Comparison of ENCODE assay signal across 12 mouse cellular contexts in genomic region chr5:33953471-33954185, GRCm38 (mm10). TPM values are rescaled to one million over a fixed set of nuclear protein-coding genes. Genes with fewer than 3 reads are reported as not detected.
A peak's percentile ranks its signal among the peaks of the same experiment; 100 is the strongest.
DNase-seq lines count a peak whose midpoint lies in the region; ATAC-seq and TF ChIP-seq lines count a peak whose summit lies in the region.
"Had no signal": no experiment of that assay in that cellular context is flagged by ENCODE, and none has a peak within 500 bp of the region (broad histone marks: within the 10 kb centered on the region; RNA-seq: fewer than 3 reads in every experiment).

No protein-coding gene starts in this region.

- no peak for ATAC-seq in heart, embryonic 12.5 days (ENCODE audit: insufficient number of reproducible peaks, low FRiP score)
- no peak for ATAC-seq in hindbrain, embryonic 15.5 days (ENCODE audit: low FRiP score, low read depth)

- no peak for TF ChIP-seq CTCF in MEL (IDR thresholded peaks at IDR 0.05 in 2 of 3, conservative IDR thresholded peaks at IDR 0.05 in 1 of 3; ENCODE audit: control insufficient read depth in 1 of 3, insufficient read depth in 1 of 3, low read depth in 2 of 3, low read length in 3 of 3, poor library complexity in 1 of 3, severe bottlenecking in 1 of 3)

- no peaks in the 10 kb centered on the region for H3K27me3 ChIP-seq in heart, embryonic 12.5 days (replicated peaks)
- no peaks in the 10 kb centered on the region for H3K27me3 ChIP-seq in MEL (ENCODE audit: control insufficient read depth in 1 of 2, insufficient read depth in 2 of 2, low read length in 2 of 2)
- H3K27me3 ChIP-seq in hindbrain, embryonic 15.5 days, result no peaks in the 10 kb centered on the region
- H3K27me3 ChIP-seq: limb, embryonic 12.5 days had no signal

- no peak overlapping the region for H3K9ac ChIP-seq in heart, embryonic 12.5 days
- no peak overlapping the region for H3K9ac ChIP-seq in MEL (ENCODE audit: control insufficient read depth, low read depth, low read length, poor library complexity, severe bottlenecking)
- no peak overlapping the region for H3K9ac ChIP-seq in hindbrain, embryonic 15.5 days
- H3K9ac ChIP-seq: limb, embryonic 12.5 days had no signal

- no peak overlapping the region for H3K4me2 ChIP-seq in heart, embryonic 12.5 days
- H3K4me2 ChIP-seq in hindbrain, embryonic 15.5 days, result peak overlapping the region; percentile 40
- H3K4me2 ChIP-seq: limb, embryonic 12.5 days had no signal

- TF ChIP-seq POLR2A in MEL (IDR thresholded peaks at IDR 0.05; ENCODE audit: control insufficient read depth in 1 of 2, insufficient read depth in 1 of 2, low read depth in 1 of 2, low read length in 2 of 2, poor library complexity in 1 of 2), result no peak

- no peak for TF ChIP-seq EP300 in MEL (IDR thresholded peaks at IDR 0.05; ENCODE audit: low read depth in 1 of 2, low read length in 2 of 2)

- WGBS in heart, embryonic 12.5 days, result 83% methylated on average over 17 of the region's 17 CpGs
- 85% methylated on average over 17 of the region's 17 CpGs for WGBS in hindbrain, embryonic 15.5 days

- 0 out of 2 replicates have a peak overlapping the region, but pooled peaks have one; percentile 17 for H3K4me3 ChIP-seq in heart, embryonic 12.5 days
- H3K4me3 ChIP-seq in MEL (ENCODE audit: control insufficient read depth in 1 of 2, insufficient read depth in 1 of 2, low read depth in 2 of 2, low read length in 2 of 2), result no peak overlapping the region
- H3K4me3 ChIP-seq in hindbrain, embryonic 15.5 days, result peak overlapping the region; percentile 28
- H3K4me3 ChIP-seq: heart, adult 2 months; limb, embryonic 12.5 days; myocyte had no signal

- no peaks in the 10 kb centered on the region for H3K36me3 ChIP-seq in heart, embryonic 12.5 days
- no peaks in the 10 kb centered on the region for H3K36me3 ChIP-seq in MEL (ENCODE audit: control insufficient read depth in 1 of 2, insufficient read depth in 2 of 2, low read length in 2 of 2)
- H3K36me3 ChIP-seq in hindbrain, embryonic 15.5 days, result no peaks in the 10 kb centered on the region
- H3K36me3 ChIP-seq: limb, embryonic 12.5 days had no signal

- no peak overlapping the region for H3K27ac ChIP-seq in heart, embryonic 12.5 days (ENCODE audit: poor library complexity, severe bottlenecking)
- no peak overlapping the region for H3K27ac ChIP-seq in MEL (ENCODE audit: control insufficient read depth, low read depth, low read length)
- H3K27ac ChIP-seq in hindbrain, embryonic 15.5 days (replicated peaks), result no peak overlapping the region
- H3K27ac ChIP-seq: heart, adult 2 months; kidney, postnatal 0 days; limb, embryonic 12.5 days; stomach, postnatal 0 days had no signal

- H3K79me2 ChIP-seq in MEL (ENCODE audit: control insufficient read depth, insufficient read depth, low read length, poor library complexity), result no peaks in the 10 kb centered on the region

- intact Hi-C loops in heart, postnatal 14 days (cut with DNase I), result no loop called here

- no peak for DNase-seq in heart, postnatal 14 days
- DNase-seq in A20 (ENCODE audit: low read depth, low spot score) (peak; percentile 54), MEL (ENCODE audit: low read depth, low spot score) (no peak)
- no peak for DNase-seq in T-cell, adult 2 months (ENCODE audit: low spot score)
- DNase-seq in spleen, postnatal 14 days (ENCODE audit: low spot score in 2 of 2), result no peak

- no peaks in the 10 kb centered on the region for H3K4me1 ChIP-seq in heart, embryonic 12.5 days (replicated peaks)
- H3K4me1 ChIP-seq in MEL (ENCODE audit: control insufficient read depth in 1 of 2, insufficient read depth in 2 of 2, low read length in 2 of 2), result no peaks in the 10 kb centered on the region
- H3K4me1 ChIP-seq in hindbrain, embryonic 15.5 days (replicated peaks), result no peaks in the 10 kb centered on the region
- H3K4me1 ChIP-seq: limb, embryonic 12.5 days had no signal

- peaks cover 30% of the 10 kb centered on the region for H3K9me3 ChIP-seq in heart, embryonic 12.5 days (replicated peaks)
- H3K9me3 ChIP-seq in MEL (replicated peaks; ENCODE audit: insufficient read depth, low read length), result no peaks in the 10 kb centered on the region
- no peaks in the 10 kb centered on the region for H3K9me3 ChIP-seq in hindbrain, embryonic 15.5 days

- no peak for TF ChIP-seq RAD21 in MEL (IDR thresholded peaks at IDR 0.05; ENCODE audit: low read depth, low read length)

TF ChIP-seq in MEL, 35 proteins besides CTCF, POLR2A, EP300 and RAD21:
- 0 out of 2 replicates have a peak, but pooled peaks have one; percentile 37 for TF ChIP-seq ZNF384 (IDR thresholded peaks at IDR 0.05; ENCODE audit: low read depth, low read length)
- no peak for TF ChIP-seq ZKSCAN1 (IDR thresholded peaks at IDR 0.05; ENCODE audit: low read depth, low read length)

RNA-seq across cellular contexts. Expression of gene Nelfa, which starts 17.4 kb away (rescaled TPM):
- polyA plus RNA-seq in heart, embryonic 12.5 days (2016; fragmentation: Nextera tagmentation; extraction: Ambion mirVana), result 36.5 and 39.8 TPM in 2 replicates
- total RNA-seq in heart, postnatal 14 days (2021), result 10 to 100 TPM; 11.6 to 12.8 TPM
- total RNA-seq in MEL (2012; rRNA removed), result 58.7 and 60.5 TPM in 2 replicates
- 100 to 1,000 TPM; 117 to 207 TPM for polyA plus RNA-seq in MEL (2012; ENCODE audit: insufficient read depth in 1 of 2, insufficient read length in 2 of 2, low read depth in 1 of 2, low replicate concordance in 2 of 2, missing spikeins in 1 of 2)
- 40.5 and 44.3 TPM in 2 replicates for polyA plus RNA-seq in hindbrain, embryonic 15.5 days (2015; fragmentation: Nextera tagmentation; extraction: Ambion mirVana)

RNA-seq across cellular contexts. Expression of gene Gm1673, which starts 29.6 kb away (rescaled TPM):
- polyA plus RNA-seq in heart, embryonic 12.5 days (2016; fragmentation: Nextera tagmentation; extraction: Ambion mirVana), result 93.7 and 97.0 TPM in 2 replicates
- total RNA-seq in heart, postnatal 14 days (2021), result 1 to 10 TPM; 3.7 to 5.2 TPM
- not detected in 2 replicates for total RNA-seq in MEL (2012; rRNA removed)
- polyA plus RNA-seq in MEL (2012; ENCODE audit: insufficient read depth in 1 of 2, insufficient read length in 2 of 2, low read depth in 1 of 2, low replicate concordance in 2 of 2, missing spikeins in 1 of 2), result not detected
- 598 and 652 TPM in 2 replicates for polyA plus RNA-seq in hindbrain, embryonic 15.5 days (2015; fragmentation: Nextera tagmentation; extraction: Ambion mirVana)

RNA-seq across cellular contexts. Expression of gene Nat8l, which starts 42.2 kb away (rescaled TPM):
- 0.64 and 0.73 TPM in 2 replicates for polyA plus RNA-seq in heart, embryonic 12.5 days (2016; fragmentation: Nextera tagmentation; extraction: Ambion mirVana)
- total RNA-seq in heart, postnatal 14 days (2021), result 1 to 10 TPM in 1 of 2 experiments, under 1 TPM in 1; 0.71 to 1.2 TPM
- 0.03 TPM in 1 of 2 replicates, not detected in the other for total RNA-seq in MEL (2012; rRNA removed)
- not detected for polyA plus RNA-seq in MEL (2012; ENCODE audit: insufficient read depth in 1 of 2, insufficient read length in 2 of 2, low read depth in 1 of 2, low replicate concordance in 2 of 2, missing spikeins in 1 of 2)
- polyA plus RNA-seq in hindbrain, embryonic 15.5 days (2015; fragmentation: Nextera tagmentation; extraction: Ambion mirVana), result 6.2 TPM in 2 replicates

Comparison
In these comparisons a context has a peak if more than half of its experiments do, and no peak if none do; other contexts are left out.
1. H3K4me3 ChIP-seq: peak in heart, embryonic 12.5 days (single experiment) and hindbrain, embryonic 15.5 days (single experiment); none in MEL (0 of 2).
2. RNA of gene Gm1673, which starts 29.6 kb away (polyA plus RNA-seq): 598 to 652 TPM in hindbrain, embryonic 15.5 days and 93.7 to 97.0 TPM in heart, embryonic 12.5 days; not detected in MEL; every median in the first group is over 10 times any median in the second.